ENCODE assay signal across 9 mouse cellular contexts in genomic region chr4:83567190-83568113, GRCm38 (mm10). TPM values are rescaled to one million over a fixed set of nuclear protein-coding genes. Genes with fewer than 3 reads are reported as not detected.
DNase-seq lines count a peak whose midpoint lies in the region; ATAC-seq and TF ChIP-seq lines count a peak whose summit lies in the region.
"Had no signal": no experiment of that assay in that cellular context is flagged by ENCODE, and none has a peak within 500 bp of the region (broad histone marks: within the 10 kb centered on the region; RNA-seq: fewer than 3 reads in every experiment).

No protein-coding gene starts in this region.

- peaks cover 3% of the 10 kb centered on the region; the same call in 1 of the 2 replicates for H3K36me3 ChIP-seq in forebrain, embryonic 10.5 days (replicated peaks)
- no peaks in the 10 kb centered on the region for H3K36me3 ChIP-seq in forebrain, embryonic 16.5 days (ENCODE audit: control insufficient read depth, insufficient read depth)
- no peaks in the 10 kb centered on the region for H3K36me3 ChIP-seq in intestine, postnatal 0 days (ENCODE audit: control insufficient read depth, insufficient read depth)
- no peaks in the 10 kb centered on the region for H3K36me3 ChIP-seq in stomach, embryonic 16.5 days (ENCODE audit: control insufficient read depth, insufficient read depth, low read length)
- H3K36me3 ChIP-seq: G1E had no signal

- no peak for DNase-seq in forebrain, embryonic 10.5 days (ENCODE audit: extremely low spot score, low spot score)
- peak; percentile 7 for DNase-seq in ovary, postnatal 36 days (ENCODE audit: low spot score)
- DNase-seq in ovary, postnatal 14 days (ENCODE audit: low spot score) = no peak
- no peak for DNase-seq in spleen, adult 18-20 months
- no peak for DNase-seq in MN1 (ENCODE audit: low spot score)

- H3K27ac ChIP-seq in forebrain, embryonic 10.5 days = 0 out of 2 replicates have a peak overlapping the region, but pooled peaks have one; percentile 15
- no peak overlapping the region for H3K27ac ChIP-seq in forebrain, embryonic 16.5 days (ENCODE audit: low read length)
- no peak overlapping the region for H3K27ac ChIP-seq in intestine, postnatal 0 days (ENCODE audit: low read depth, low read length)
- no peak overlapping the region for H3K27ac ChIP-seq in stomach, embryonic 16.5 days (ENCODE audit: low read length)

- H3K4me3 ChIP-seq in forebrain, embryonic 10.5 days = no peak overlapping the region
- H3K4me3 ChIP-seq in forebrain, embryonic 16.5 days (replicated peaks; ENCODE audit: low read length) = no peak overlapping the region
- H3K4me3 ChIP-seq in intestine, postnatal 0 days (ENCODE audit: low read depth, low read length) = no peak overlapping the region
- no peak overlapping the region for H3K4me3 ChIP-seq in stomach, embryonic 16.5 days (replicated peaks; ENCODE audit: low read length)

- H3K9me3 ChIP-seq in forebrain, embryonic 10.5 days = no peaks in the 10 kb centered on the region
- H3K9me3 ChIP-seq in forebrain, embryonic 16.5 days (ENCODE audit: control insufficient read depth, low read length) = no peaks in the 10 kb centered on the region
- no peaks in the 10 kb centered on the region for H3K9me3 ChIP-seq in intestine, postnatal 0 days (ENCODE audit: control insufficient read depth)
- no peaks in the 10 kb centered on the region for H3K9me3 ChIP-seq in stomach, embryonic 16.5 days (replicated peaks; ENCODE audit: control insufficient read depth, low read length)
- H3K9me3 ChIP-seq: G1E had no signal

- no peak for ATAC-seq in forebrain, embryonic 16.5 days
- 0 out of 2 replicates have a peak, but pooled peaks have one; percentile 36 for ATAC-seq in intestine, postnatal 0 days
- no peak for ATAC-seq in stomach, embryonic 16.5 days (ENCODE audit: insufficient read depth, low FRiP score)

- 27% methylated on average over 13 of the region's 13 CpGs for WGBS in forebrain, embryonic 10.5 days
- 32% methylated on average over 13 of the region's 13 CpGs for WGBS in forebrain, embryonic 16.5 days
- 27% methylated on average over 13 of the region's 13 CpGs for WGBS in intestine, postnatal 0 days
- WGBS in stomach, embryonic 16.5 days = 26% methylated on average over 13 of the region's 13 CpGs

- no peak overlapping the region for H3K9ac ChIP-seq in forebrain, embryonic 16.5 days (replicated peaks; ENCODE audit: low read depth, low read length)
- no peak overlapping the region for H3K9ac ChIP-seq in intestine, postnatal 0 days (ENCODE audit: low read depth, low read length)
- no peak overlapping the region for H3K9ac ChIP-seq in stomach, embryonic 16.5 days (ENCODE audit: low read length)

- no peak for TF ChIP-seq CTCF in intestine, postnatal 0 days (IDR thresholded peaks at IDR 0.05; ENCODE audit: low read depth)

- H3K4me1 ChIP-seq in forebrain, embryonic 10.5 days = peaks cover 15% of the 10 kb centered on the region
- no peaks in the 10 kb centered on the region for H3K4me1 ChIP-seq in forebrain, embryonic 16.5 days (replicated peaks; ENCODE audit: control insufficient read depth, insufficient read depth, low read length)
- H3K4me1 ChIP-seq in intestine, postnatal 0 days (replicated peaks; ENCODE audit: control insufficient read depth, insufficient read depth, low read length) = no peaks in the 10 kb centered on the region
- no peaks in the 10 kb centered on the region for H3K4me1 ChIP-seq in stomach, embryonic 16.5 days (ENCODE audit: control insufficient read depth, insufficient read depth, low read length)

- H3K4me2 ChIP-seq in forebrain, embryonic 16.5 days (ENCODE audit: low read length) = no peak overlapping the region
- peak overlapping the region; percentile 58 for H3K4me2 ChIP-seq in intestine, postnatal 0 days (replicated peaks; ENCODE audit: low read depth)
- H3K4me2 ChIP-seq in stomach, embryonic 16.5 days (ENCODE audit: low read depth, low read length) = peak overlapping the region; percentile 43

- no peaks in the 10 kb centered on the region for H3K27me3 ChIP-seq in forebrain, embryonic 10.5 days (ENCODE audit: poor library complexity, severe bottlenecking)
- no peaks in the 10 kb centered on the region for H3K27me3 ChIP-seq in forebrain, embryonic 16.5 days (replicated peaks; ENCODE audit: control insufficient read depth, insufficient read depth, low read length)
- no peaks in the 10 kb centered on the region for H3K27me3 ChIP-seq in intestine, postnatal 0 days (replicated peaks; ENCODE audit: control insufficient read depth, insufficient read depth, low read length)
- no peaks in the 10 kb centered on the region for H3K27me3 ChIP-seq in stomach, embryonic 16.5 days (ENCODE audit: control insufficient read depth, insufficient read depth, low read length)

RNA-seq across cellular contexts. Expression of gene Ccdc171, which starts 42.1 kb away (rescaled TPM):
- polyA plus RNA-seq in forebrain, embryonic 10.5 days (2016; fragmentation: Nextera tagmentation; extraction: Ambion mirVana) = 6.1 and 7.3 TPM in 2 replicates
- 6.1 and 6.7 TPM in 2 replicates for polyA plus RNA-seq in forebrain, embryonic 16.5 days (2015; fragmentation: Nextera tagmentation; extraction: Ambion mirVana)
- polyA plus RNA-seq in intestine, postnatal 0 days (2015; fragmentation: Nextera tagmentation; extraction: Ambion mirVana) = 0.69 and 1.2 TPM in 2 replicates
- polyA plus RNA-seq in stomach, embryonic 16.5 days (2015; fragmentation: Nextera tagmentation; extraction: Ambion mirVana) = 3.7 and 4.2 TPM in 2 replicates
